Mouse (Mus musculus) kidney, adult 2 months (tissue): ENCODE measurements at regions not wholly inside any gene's neighbourhood (a gene's known extent, or its start where the extent isn't known, plus 50 kb on each side); places are given as distances from the start of the nearest gene placed in this dataset.

Experiments used
- CTCF ChIP-seq: fragments of 200-500 bp; conservative IDR thresholded peaks from 2 replicates; pipeline ENCODE4 v1.5.1; 2011; ENCODE audit warnings: low read depth, mild to moderate bottlenecking, control low read depth, low read length, moderate library complexity, mixed read lengths; ENCODE audit not compliant: insufficient read depth, insufficient read length
- POLR2A ChIP-seq: fragments of 200-500 bp; IDR thresholded peaks from one replicate; pipeline ENCODE4 v1.6.1; 2011; ENCODE audit warnings: low read depth, low read length, control low read depth

DNA sequence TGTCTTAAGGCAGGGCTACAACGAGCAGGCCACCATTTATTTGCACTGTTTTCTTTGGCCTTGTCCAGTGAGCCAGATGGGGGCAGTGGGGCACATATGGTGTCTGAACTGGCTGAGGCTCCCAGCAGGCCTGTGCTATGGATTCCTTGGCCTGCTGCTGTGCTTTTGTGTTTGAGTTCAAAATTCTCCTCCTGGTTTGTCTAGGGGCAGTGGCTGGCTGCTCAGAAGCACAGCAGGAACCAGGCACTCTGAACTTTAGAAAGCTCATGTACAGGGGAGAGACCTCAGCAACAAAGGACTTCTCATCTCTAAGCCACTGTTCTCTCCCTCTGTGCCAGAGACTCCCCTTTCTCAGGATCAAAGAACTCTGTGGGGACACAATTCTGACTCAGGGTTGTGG lies 370.9 kb downstream of the Bckdhb start:
- TF ChIP-seq POLR2A (no peak), CTCF (no peak)
